Mouse (Mus musculus) G1E-ER4 (cell line): ENCODE results near the gene Tpp2. TPM values are rescaled to one million over a fixed set of nuclear protein-coding genes. Genes with fewer than 3 reads are reported as not detected.

ENCODE experiments used
- GATA1 ChIP-seq: IDR thresholded peaks from one replicate; pipeline ENCODE4 v1.8.0; 2012; ENCODE audit warnings: low read length, inconsistent platforms
- polyA plus RNA-seq: library from polyadenylated mRNA; stranded (reverse); fragments of >175 nt; gene quantifications from 2 replicates; pipeline ENCODE4 v1.2.3, GENCODE M21; 2012

Tpp2 gene
- 19.1 and 28.3 TPM in 2 replicates for polyA plus RNA-seq

- TF ChIP-seq GATA1: no peak
Measured at GRCm38 (mm10) chr1:43933488-43934415, at the start of gene Tpp2. Gene Tpp2 (plus strand): TSS chr1:43933647.

- TF ChIP-seq GATA1: no peak
Measured at GRCm38 (mm10) chr1:43895742-43896141, 37.7 kb upstream of the Tpp2 start.

- TF ChIP-seq GATA1: no peak
Measured at GRCm38 (mm10) chr1:43897131-43897530, 36.3 kb upstream of the Tpp2 start.

DNA sequence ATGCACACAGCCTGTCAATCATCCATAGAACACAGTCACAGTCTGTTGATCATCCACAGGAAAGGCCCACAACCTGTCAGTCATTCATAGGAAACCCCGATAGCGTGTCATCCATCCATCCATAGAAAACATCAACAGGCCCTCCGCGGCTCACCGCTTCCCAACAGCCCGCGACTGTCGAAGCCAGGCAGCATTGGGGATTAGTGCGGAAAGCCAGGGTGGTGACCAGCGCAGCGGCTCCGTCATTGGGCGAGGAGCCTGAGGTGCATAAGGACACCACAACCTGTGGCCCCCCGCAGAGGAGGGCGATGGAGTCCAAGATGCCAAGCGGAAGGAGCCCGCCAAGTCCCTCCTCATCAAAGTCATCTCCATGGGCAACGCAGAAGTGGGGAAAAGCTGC lies 35.5 kb upstream of the Tpp2 start:
- no peak for TF ChIP-seq GATA1

DNA sequence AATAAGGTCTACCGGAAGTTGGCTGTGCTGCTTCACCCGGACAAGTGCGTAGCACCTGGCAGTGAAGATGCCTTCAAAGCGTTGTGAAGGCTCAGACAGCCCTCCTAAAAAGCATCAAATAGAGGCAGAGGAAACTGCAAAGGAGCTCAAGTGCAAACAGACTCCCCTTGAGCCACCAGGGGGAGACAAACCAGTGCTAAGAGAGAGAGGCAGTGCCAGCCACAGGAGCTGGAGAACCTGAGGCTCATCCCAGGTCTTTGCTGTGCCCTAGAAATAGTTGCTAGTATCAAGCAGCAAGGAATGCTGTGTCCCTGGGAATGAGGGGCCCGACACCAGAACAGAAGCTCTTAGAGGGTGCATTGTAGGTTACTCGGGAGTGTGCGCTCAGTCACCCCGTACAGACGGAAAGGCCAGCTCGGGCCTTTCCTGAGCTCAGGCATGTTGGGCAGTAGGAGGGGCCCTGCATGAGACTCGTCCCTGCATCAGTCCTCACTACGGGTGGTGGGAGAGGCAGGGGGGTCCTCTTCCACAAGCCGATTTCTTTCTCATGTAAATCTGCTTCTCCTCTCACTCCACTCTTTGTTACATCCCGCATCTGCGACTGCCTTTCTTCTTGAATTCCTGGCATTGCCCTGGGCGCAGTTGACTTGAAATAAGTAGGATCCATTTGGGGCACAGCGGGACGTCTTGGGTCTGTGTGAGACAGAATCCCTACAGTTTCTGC lies 34.3 kb upstream of the Tpp2 start:
- TF ChIP-seq GATA1: no peak

- TF ChIP-seq GATA1: no peak
Measured at GRCm38 (mm10) chr1:43902417-43902816, 31.0 kb upstream of the Tpp2 start.

DNA sequence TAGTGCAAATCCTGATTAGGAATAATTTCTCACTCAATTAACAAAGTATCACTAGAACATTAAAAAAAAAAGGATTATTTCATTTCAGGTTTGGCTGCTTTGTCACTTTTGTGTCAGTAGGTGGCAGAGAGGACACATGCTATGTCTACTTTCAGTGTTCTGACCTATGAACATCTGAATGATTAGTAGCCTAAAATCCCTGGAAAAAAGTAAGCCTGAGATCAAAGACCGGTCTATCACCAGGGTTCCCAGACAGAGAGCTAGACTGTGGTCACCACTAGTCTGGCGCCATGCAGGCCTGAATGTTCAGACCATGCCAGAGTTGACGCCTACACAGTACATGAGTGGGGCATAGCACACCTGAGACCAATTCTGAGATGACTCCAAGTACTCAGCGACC lies 30.6 kb upstream of the Tpp2 start:
- TF ChIP-seq GATA1: no peak

- TF ChIP-seq GATA1: no peak
Measured at GRCm38 (mm10) chr1:43915428-43915827, 18.0 kb upstream of the Tpp2 start.

DNA sequence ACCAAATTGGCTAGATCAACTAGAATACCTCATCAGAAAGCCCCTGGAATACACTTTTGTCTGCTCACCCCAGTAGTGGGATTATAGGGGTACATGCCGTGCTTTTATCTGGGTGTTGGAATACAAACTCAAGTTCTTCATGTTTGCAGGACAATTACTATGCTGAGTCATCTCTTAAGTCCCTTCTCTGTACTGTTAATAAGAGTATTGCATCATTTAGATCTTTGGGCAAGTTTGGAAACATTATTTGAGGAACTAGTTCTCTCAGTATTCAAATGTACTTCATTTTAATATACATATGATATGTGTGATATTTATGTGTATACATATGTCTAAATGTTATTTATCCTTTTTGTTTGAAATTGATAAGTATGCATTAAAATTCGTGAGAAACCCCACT lies 16.6 kb upstream of the Tpp2 start:
- no peak for TF ChIP-seq GATA1

- no peak for TF ChIP-seq GATA1
Measured at GRCm38 (mm10) chr1:43934416-43934810, 966 bp downstream of the Tpp2 start.

DNA sequence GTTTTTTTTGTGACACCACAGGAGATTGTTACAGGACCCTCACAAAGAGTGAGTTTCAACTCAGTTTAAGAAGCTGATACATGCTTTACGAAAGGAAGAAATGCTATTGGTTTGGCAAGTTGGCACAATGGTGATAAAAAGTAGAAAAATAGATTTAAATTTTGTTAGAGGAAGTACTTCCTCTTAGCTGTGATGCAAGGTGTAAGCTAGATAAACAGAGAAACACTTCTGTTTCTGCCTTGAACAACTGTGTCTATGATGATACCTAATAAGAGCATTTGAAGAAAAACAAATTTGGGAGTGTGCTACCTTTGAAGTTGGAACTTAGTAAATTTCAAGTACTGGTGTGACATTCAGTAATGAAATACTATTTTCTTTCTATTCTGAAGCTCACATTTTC lies 5.9 kb downstream of the Tpp2 start:
- no peak for TF ChIP-seq GATA1

- no peak for TF ChIP-seq GATA1
Measured at GRCm38 (mm10) chr1:43941476-43942217, 8.2 kb downstream of the Tpp2 start.

DNA sequence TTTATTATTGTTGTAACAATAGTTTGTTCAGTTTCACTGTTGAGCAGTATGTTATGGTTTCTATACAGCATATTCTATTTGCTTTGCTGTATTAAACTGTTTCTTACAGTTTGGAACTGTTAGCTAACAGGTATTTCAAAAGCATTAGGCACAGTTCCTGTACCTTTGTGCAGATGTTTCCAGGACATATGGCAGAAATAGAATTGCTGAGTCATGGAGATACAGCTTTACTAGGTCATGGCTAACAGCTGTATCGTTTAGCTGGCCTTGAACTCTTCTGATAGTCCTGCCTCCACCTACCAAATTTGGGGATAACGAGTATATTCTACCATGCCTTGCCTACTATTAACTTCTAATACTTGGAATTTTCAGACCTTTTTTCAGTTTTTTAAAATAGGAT lies 9.4 kb downstream of the Tpp2 start:
- TF ChIP-seq GATA1: no peak

DNA sequence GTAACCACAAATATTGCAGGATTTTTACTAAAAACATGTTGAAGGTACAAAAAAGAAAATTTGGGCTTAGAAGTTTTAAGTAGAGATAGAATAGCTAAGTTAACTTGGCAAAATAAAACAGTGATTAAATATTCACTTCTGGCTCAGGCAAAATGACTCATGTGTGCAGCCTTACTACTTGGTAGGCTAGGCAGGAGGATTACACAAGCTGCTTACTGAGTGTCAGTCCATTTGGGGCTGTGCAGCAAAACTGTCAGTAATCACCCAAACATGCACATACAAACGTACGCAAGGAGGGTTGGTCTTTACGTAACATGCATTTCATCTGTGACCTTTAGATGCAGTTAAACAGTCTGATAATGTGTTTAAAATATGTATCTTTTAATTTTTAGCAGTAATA lies 20.2 kb downstream of the Tpp2 start:
- no peak for TF ChIP-seq GATA1

DNA sequence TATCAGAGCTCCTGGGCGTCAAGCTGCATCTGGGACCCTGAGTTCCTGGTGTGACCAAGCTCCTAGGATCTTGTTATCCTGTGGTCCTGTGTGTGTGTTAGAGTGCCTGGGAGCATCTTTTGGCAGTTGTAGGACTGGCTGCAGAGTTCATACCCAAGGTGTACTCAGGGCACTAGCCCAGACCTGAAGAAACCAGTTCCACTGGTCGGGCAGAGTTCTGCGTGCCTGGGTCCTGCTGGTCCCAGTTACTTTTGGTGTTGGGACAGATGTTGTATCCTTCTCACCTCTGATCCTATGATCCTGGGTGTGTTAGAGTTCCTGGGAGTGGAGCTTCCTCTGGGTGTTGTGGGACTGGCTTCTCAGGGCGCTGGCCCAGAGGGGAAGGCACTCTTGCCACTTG lies 30.9 kb downstream of the Tpp2 start:
- TF ChIP-seq GATA1: no peak

GRCm38 (mm10) chr1:43966756-43967155 lies 33.3 kb downstream of the Tpp2 start:
- no peak for TF ChIP-seq GATA1

- TF ChIP-seq GATA1: no peak
Measured at GRCm38 (mm10) chr1:43969361-43969760, 35.9 kb downstream of the Tpp2 start.
